In the genomic region with DNA sequence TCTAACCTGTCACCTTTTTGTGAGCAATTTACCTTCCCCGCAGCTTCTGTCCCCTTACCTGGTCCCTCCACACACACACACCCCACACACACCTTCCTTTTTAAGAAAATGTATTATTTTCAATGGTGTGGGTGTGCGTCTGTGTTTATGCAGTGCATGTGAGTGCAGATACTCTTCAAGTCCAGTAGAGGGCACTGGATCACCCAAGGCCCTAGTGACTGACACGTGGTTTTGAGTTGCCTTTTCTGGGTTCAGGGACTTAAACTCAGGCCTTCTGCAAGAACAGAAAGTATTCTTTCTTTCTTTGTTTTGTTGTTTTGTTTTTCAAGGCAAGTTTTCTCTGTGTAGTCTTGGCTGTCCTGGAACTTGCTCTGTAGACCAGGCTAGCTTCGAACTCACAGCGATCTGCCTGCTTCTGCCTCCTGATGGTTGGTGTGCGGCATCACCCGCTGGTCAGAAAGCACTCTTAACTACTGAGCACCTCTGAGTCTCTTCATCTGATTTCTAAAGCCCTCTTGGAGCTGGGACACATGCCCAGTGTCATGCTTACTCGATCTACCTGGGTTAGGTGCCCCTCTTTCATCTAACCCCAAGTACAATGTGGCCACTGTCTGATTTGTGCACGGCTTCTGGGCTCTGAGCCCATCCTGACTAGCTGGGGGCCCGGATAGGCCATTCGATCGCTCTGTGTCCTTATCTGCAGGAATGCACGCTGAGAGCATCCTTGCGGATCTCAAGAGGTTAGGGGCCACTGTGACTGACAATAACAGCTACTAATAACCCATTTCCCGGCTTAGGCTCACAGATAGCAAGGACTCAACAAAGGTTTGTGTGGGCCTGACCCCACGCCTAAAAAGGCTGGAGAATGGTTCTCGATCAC, we compare ENCODE assay signal across 17 mouse cellular contexts. TPM values are rescaled to one million over a fixed set of nuclear protein-coding genes. Genes with fewer than 3 reads are reported as not detected.
DNase-seq lines count a peak whose midpoint lies in the region; ATAC-seq and TF ChIP-seq lines count a peak whose summit lies in the region.
"Had no signal": no experiment of that assay in that cellular context is flagged by ENCODE, and none has a peak within 500 bp of the region (broad histone marks: within the 10 kb centered on the region; RNA-seq: fewer than 3 reads in every experiment).

No protein-coding gene starts in this region.

- no peaks in the 10 kb centered on the region for H3K9me3 ChIP-seq in liver, embryonic 14.5 days (ENCODE audit: control insufficient read depth, low read length)
- no peaks in the 10 kb centered on the region for H3K9me3 ChIP-seq in liver, embryonic 11.5 days (ENCODE audit: control insufficient read depth, low read length)
- H3K9me3 ChIP-seq in embryonic facial prominence, embryonic 10.5 days, result 0 out of 2 replicates have a peak, but pooled peaks cover 4% of the 10 kb centered on the region
- H3K9me3 ChIP-seq: embryonic facial prominence, embryonic 13.5 days; hindbrain, embryonic 15.5 days; limb, embryonic 13.5 days; midbrain, embryonic 13.5 days had no signal

- H3K4me1 ChIP-seq in liver, embryonic 14.5 days (replicated peaks; ENCODE audit: control insufficient read depth in 2 of 2, insufficient read depth in 2 of 2, low read length in 1 of 2), result peaks cover 6 to 12% of the 10 kb centered on the region in 2 experiments
- peaks cover 8% of the 10 kb centered on the region for H3K4me1 ChIP-seq in liver, embryonic 11.5 days (replicated peaks; ENCODE audit: control insufficient read depth, insufficient read depth, low read length)
- H3K4me1 ChIP-seq in embryonic facial prominence, embryonic 10.5 days, result peaks cover 14% of the 10 kb centered on the region

- H3K27me3 ChIP-seq in liver, embryonic 14.5 days (ENCODE audit: control insufficient read depth, insufficient read depth, low read length), result no peaks in the 10 kb centered on the region
- H3K27me3 ChIP-seq in liver, embryonic 11.5 days (replicated peaks; ENCODE audit: control insufficient read depth, insufficient read depth, low read length), result no peaks in the 10 kb centered on the region
- H3K27me3 ChIP-seq in embryonic facial prominence, embryonic 10.5 days (replicated peaks; ENCODE audit: low read depth, poor library complexity, severe bottlenecking), result no peaks in the 10 kb centered on the region
- H3K27me3 ChIP-seq: embryonic facial prominence, embryonic 13.5 days; forebrain, embryonic 12.5 days; hindbrain, embryonic 15.5 days; limb, embryonic 13.5 days; midbrain, embryonic 13.5 days had no signal

- no peak overlapping the region for H3K9ac ChIP-seq in liver, embryonic 14.5 days (replicated peaks)
- H3K9ac ChIP-seq in liver, embryonic 11.5 days (ENCODE audit: low read depth, low read length), result no peak overlapping the region
- H3K9ac ChIP-seq: embryonic facial prominence, embryonic 13.5 days; forebrain, embryonic 12.5 days; hindbrain, embryonic 15.5 days; limb, embryonic 13.5 days; midbrain, embryonic 13.5 days had no signal

- no peak overlapping the region for H3K4me2 ChIP-seq in liver, embryonic 14.5 days (ENCODE audit: low read depth)
- H3K4me2 ChIP-seq in liver, embryonic 11.5 days, result no peak overlapping the region
- H3K4me2 ChIP-seq: embryonic facial prominence, embryonic 13.5 days; forebrain, embryonic 12.5 days; hindbrain, embryonic 15.5 days; limb, embryonic 13.5 days; midbrain, embryonic 13.5 days had no signal

- peak; percentile 62 for TF ChIP-seq CTCF in liver, embryonic 14.5 days (IDR thresholded peaks at IDR 0.05; ENCODE audit: low read depth)

- no peaks in the 10 kb centered on the region for H3K36me3 ChIP-seq in liver, embryonic 14.5 days (replicated peaks; ENCODE audit: control insufficient read depth, insufficient read depth, low read depth)
- H3K36me3 ChIP-seq in liver, embryonic 11.5 days (ENCODE audit: control insufficient read depth, insufficient read depth, low read length), result no peaks in the 10 kb centered on the region
- no peaks in the 10 kb centered on the region for H3K36me3 ChIP-seq in embryonic facial prominence, embryonic 10.5 days (replicated peaks)
- H3K36me3 ChIP-seq: embryonic facial prominence, embryonic 13.5 days; forebrain, embryonic 12.5 days; hindbrain, embryonic 15.5 days; limb, embryonic 13.5 days; midbrain, embryonic 13.5 days had no signal

- TF ChIP-seq EP300 in liver, embryonic 14.5 days (IDR thresholded peaks at IDR 0.05; ENCODE audit: low read depth), result 0 out of 2 replicates have a peak, but pooled peaks have one; percentile 32

- ATAC-seq in liver, embryonic 14.5 days (ENCODE audit: insufficient read depth), result no peak
- no peak for ATAC-seq in liver, embryonic 11.5 days (replicated peaks; ENCODE audit: low FRiP score)
- ATAC-seq: midbrain, embryonic 13.5 days had no signal

- H3K27ac ChIP-seq in liver, embryonic 14.5 days, result no peak overlapping the region
- no peak overlapping the region for H3K27ac ChIP-seq in liver, embryonic 11.5 days (ENCODE audit: low read depth, low read length)
- H3K27ac ChIP-seq in embryonic facial prominence, embryonic 10.5 days (replicated peaks), result no peak overlapping the region
- H3K27ac ChIP-seq: embryonic facial prominence, embryonic 13.5 days; forebrain, embryonic 12.5 days; hindbrain, embryonic 15.5 days; left cerebral cortex, adult 2 months; limb, embryonic 13.5 days; midbrain, embryonic 13.5 days had no signal

- WGBS in liver, embryonic 14.5 days (ENCODE audit: insufficient replicate concordance), result 70% methylated on average over 17 of the region's 17 CpGs
- WGBS in liver, embryonic 11.5 days, result 76% methylated on average over 17 of the region's 17 CpGs
- 89% methylated on average over 17 of the region's 17 CpGs for WGBS in embryonic facial prominence, embryonic 10.5 days

- H3K4me3 ChIP-seq in liver, embryonic 14.5 days (ENCODE audit: insufficient read depth in 1 of 2, low read depth in 2 of 2, low read length in 2 of 2), result no peak overlapping the region
- no peak overlapping the region for H3K4me3 ChIP-seq in liver, embryonic 11.5 days (ENCODE audit: low read depth, low read length)
- no peak overlapping the region for H3K4me3 ChIP-seq in embryonic facial prominence, embryonic 10.5 days
- H3K4me3 ChIP-seq: embryonic facial prominence, embryonic 13.5 days; forebrain, embryonic 12.5 days; hindbrain, embryonic 15.5 days; left cerebral cortex, adult 2 months; limb, embryonic 13.5 days; midbrain, embryonic 13.5 days had no signal

- DNase-seq in liver, embryonic 14.5 days (ENCODE audit: low read depth in 3 of 3, low spot score in 3 of 3), result no peak
- DNase-seq in liver, embryonic 11.5 days (ENCODE audit: low spot score), result no peak
- DNase-seq in A20 (ENCODE audit: low read depth, low spot score) (peak; percentile 40), ES-CJ7 (ENCODE audit: low read depth, low spot score) (peak; percentile 62)
- DNase-seq in induced T-regulatory cell, adult 2 months (ENCODE audit: low read depth), result peak; percentile 47
- DNase-seq in embryonic facial prominence, embryonic 10.5 days (ENCODE audit: low spot score), result no peak
- DNase-seq in heart, adult 8-10 months (ENCODE audit: low spot score), result no peak
- DNase-seq: cerebellum, adult 2 months; heart, adult 11 months; lung, adult 2 months; thymus, adult 18-20 months had no signal

RNA-seq across cellular contexts. Expression of gene Cmip, which starts 3.2 kb away (rescaled TPM):
- 9.8 and 10.4 TPM in 2 replicates for polyA plus RNA-seq in liver, embryonic 14.5 days (2012; rRNA removed)
- 6.7 and 10.6 TPM in 2 replicates for polyA plus RNA-seq in liver, embryonic 14.5 days (2014; fragmentation: Nextera tagmentation; extraction: Ambion mirVana)
- polyA plus RNA-seq in liver, embryonic 11.5 days (2014; fragmentation: Nextera tagmentation; extraction: Ambion mirVana), result 14.3 and 17.1 TPM in 2 replicates
- polyA plus RNA-seq in embryonic facial prominence, embryonic 10.5 days (2016; fragmentation: Nextera tagmentation; extraction: Ambion mirVana), result 9.2 and 9.8 TPM in 2 replicates
- 10 to 100 TPM; 14.4 to 20.4 (median 16.3) TPM for total RNA-seq in heart, adult 8-10 months (2022)

Comparison
In these comparisons a context has a peak if more than half of its experiments do, and no peak if none do; other contexts are left out.
1. DNase-seq: peak in A20 (single experiment), ES-CJ7 (single experiment) and induced T-regulatory cell, adult 2 months (single experiment); none in liver, embryonic 14.5 days (0 of 3), liver, embryonic 11.5 days (single experiment), embryonic facial prominence, embryonic 10.5 days (single experiment) and heart, adult 8-10 months (single experiment).